In genomic region chr5:146412743-146413430, GRCm38 (mm10) we compare ENCODE assay signal across 9 mouse cellular contexts. TPM values are rescaled to one million over a fixed set of nuclear protein-coding genes. Genes with fewer than 3 reads are reported as not detected.
DNase-seq lines count a peak whose midpoint lies in the region; ATAC-seq and TF ChIP-seq lines count a peak whose summit lies in the region.
"Had no signal": no experiment of that assay in that cellular context is flagged by ENCODE, and none has a peak within 500 bp of the region (broad histone marks: within the 10 kb centered on the region; RNA-seq: fewer than 3 reads in every experiment).

No protein-coding gene starts in this region.

- H3K4me1 ChIP-seq in heart, embryonic 11.5 days (ENCODE audit: control insufficient read depth, insufficient read depth, low read length) = no peaks in the 10 kb centered on the region
- H3K4me1 ChIP-seq in forebrain, embryonic 15.5 days = peaks cover 54% of the 10 kb centered on the region
- H3K4me1 ChIP-seq in midbrain, embryonic 16.5 days (ENCODE audit: control insufficient read depth, insufficient read depth, low read length) = peaks cover 19% of the 10 kb centered on the region
- no peaks in the 10 kb centered on the region for H3K4me1 ChIP-seq in thymus, adult 2 months (replicated peaks; ENCODE audit: control insufficient read depth, insufficient read depth, low read length)

- H3K9me3 ChIP-seq in heart, embryonic 11.5 days (replicated peaks; ENCODE audit: control insufficient read depth, low read length) = no peaks in the 10 kb centered on the region
- H3K9me3 ChIP-seq in forebrain, embryonic 15.5 days = no peaks in the 10 kb centered on the region
- no peaks in the 10 kb centered on the region for H3K9me3 ChIP-seq in midbrain, embryonic 16.5 days (replicated peaks; ENCODE audit: control insufficient read depth, low read length, poor library complexity, severe bottlenecking)
- H3K9me3 ChIP-seq: midbrain, embryonic 12.5 days had no signal

- DNase-seq in heart, adult 11 months = peak; percentile 79
- DNase-seq in layer of hippocampus, adult 8-10 months (ENCODE audit: low spot score in 2 of 2) = peak; percentile 70 to 79
- DNase-seq in thymus, adult 2 months = no peak
- DNase-seq in urinary bladder, adult 2 months (ENCODE audit: low spot score) = no peak

- TF ChIP-seq CTCF in thymus, adult 2 months (IDR thresholded peaks at IDR 0.05; ENCODE audit: borderline replicate concordance, control insufficient read depth, extremely low read depth, insufficient read depth, low read length, poor library complexity) = no peak

- 68% methylated on average over 15 of the region's 15 CpGs for WGBS in heart, embryonic 11.5 days (ENCODE audit: insufficient replicate concordance)
- 43% methylated on average over 15 of the region's 15 CpGs for WGBS in forebrain, embryonic 15.5 days
- 43% methylated on average over 15 of the region's 15 CpGs for WGBS in midbrain, embryonic 16.5 days
- WGBS in thymus, adult 2 months = 76% methylated on average over 15 of the region's 15 CpGs

- H3K36me3 ChIP-seq in heart, embryonic 11.5 days (ENCODE audit: control insufficient read depth, insufficient read depth, low read length) = no peaks in the 10 kb centered on the region
- no peaks in the 10 kb centered on the region for H3K36me3 ChIP-seq in forebrain, embryonic 15.5 days
- H3K36me3 ChIP-seq in midbrain, embryonic 16.5 days (ENCODE audit: control insufficient read depth, insufficient read depth, low read length) = no peaks in the 10 kb centered on the region
- no peaks in the 10 kb centered on the region for H3K36me3 ChIP-seq in thymus, adult 2 months (ENCODE audit: control insufficient read depth, insufficient read depth, low read length)
- H3K36me3 ChIP-seq: midbrain, embryonic 12.5 days had no signal

- H3K4me2 ChIP-seq in heart, embryonic 11.5 days = no peak overlapping the region
- H3K4me2 ChIP-seq in forebrain, embryonic 15.5 days (replicated peaks) = no peak overlapping the region
- no peak overlapping the region; the same call in 1 of the 2 replicates for H3K4me2 ChIP-seq in midbrain, embryonic 16.5 days (ENCODE audit: low read length)
- H3K4me2 ChIP-seq: midbrain, embryonic 12.5 days had no signal

- no peak for ATAC-seq in heart, embryonic 11.5 days (replicated peaks; ENCODE audit: insufficient number of reproducible peaks, low FRiP score, low TSS enrichment)
- ATAC-seq in forebrain, embryonic 15.5 days (replicated peaks) = 0 out of 2 replicates have a peak, but pooled peaks have one; percentile 27
- peak; percentile 36; the same call in 1 of the 2 replicates for ATAC-seq in midbrain, embryonic 16.5 days
- no peak for ATAC-seq in activated CD4-positive, CD25-positive, alpha-beta regulatory T cell, adult 4 months

- no peak for TF ChIP-seq POLR2A in thymus, adult 2 months (IDR thresholded peaks at IDR 0.05; ENCODE audit: control insufficient read depth, extremely low read depth, insufficient read depth, low read length, poor library complexity)

- no peak overlapping the region for H3K9ac ChIP-seq in heart, embryonic 11.5 days (ENCODE audit: low read depth, low read length)
- H3K9ac ChIP-seq in forebrain, embryonic 15.5 days (replicated peaks) = no peak overlapping the region
- H3K9ac ChIP-seq in midbrain, embryonic 16.5 days (ENCODE audit: low read depth, low read length) = no peak overlapping the region
- H3K9ac ChIP-seq: midbrain, embryonic 12.5 days had no signal

- H3K27ac ChIP-seq in heart, embryonic 11.5 days (ENCODE audit: low read depth, low read length) = no peak overlapping the region
- peak overlapping the region; percentile 57 for H3K27ac ChIP-seq in forebrain, embryonic 15.5 days (replicated peaks)
- H3K27ac ChIP-seq in midbrain, embryonic 16.5 days (ENCODE audit: low read length) = 0 out of 2 replicates have a peak overlapping the region, but pooled peaks have one; percentile 18
- no peak overlapping the region for H3K27ac ChIP-seq in thymus, adult 2 months (ENCODE audit: control insufficient read depth, insufficient read depth, low read length)
- H3K27ac ChIP-seq: midbrain, embryonic 12.5 days had no signal

- H3K4me3 ChIP-seq in heart, embryonic 11.5 days (ENCODE audit: low read depth, low read length) = no peak overlapping the region
- H3K4me3 ChIP-seq in forebrain, embryonic 15.5 days = no peak overlapping the region
- H3K4me3 ChIP-seq in midbrain, embryonic 16.5 days (ENCODE audit: low read depth, low read length) = no peak overlapping the region
- H3K4me3 ChIP-seq in thymus, adult 2 months (ENCODE audit: control insufficient read depth, insufficient read depth, low read length) = no peak overlapping the region
- H3K4me3 ChIP-seq: midbrain, embryonic 12.5 days had no signal

- peaks cover 24% of the 10 kb centered on the region for H3K27me3 ChIP-seq in heart, embryonic 11.5 days (ENCODE audit: control insufficient read depth, insufficient read depth, low read length)
- H3K27me3 ChIP-seq in forebrain, embryonic 15.5 days = no peaks in the 10 kb centered on the region
- H3K27me3 ChIP-seq in midbrain, embryonic 16.5 days (ENCODE audit: control insufficient read depth, insufficient read depth, low read depth, low read length) = no peaks in the 10 kb centered on the region
- no peaks in the 10 kb centered on the region for H3K27me3 ChIP-seq in thymus, adult 2 months (ENCODE audit: control insufficient read depth, insufficient read depth, low read length)
- H3K27me3 ChIP-seq: midbrain, embryonic 12.5 days had no signal

RNA-seq across cellular contexts. Expression of gene Wasf3, which starts 28.1 kb away (rescaled TPM):
- 0.42 and 0.52 TPM in 2 replicates for polyA plus RNA-seq in heart, embryonic 11.5 days (2014; fragmentation: Nextera tagmentation; extraction: Ambion mirVana)
- 9.3 and 9.7 TPM in 2 replicates for polyA plus RNA-seq in forebrain, embryonic 15.5 days (2015; fragmentation: Nextera tagmentation; extraction: Ambion mirVana)
- 100 to 1,000 TPM in 1 of 4 experiments, 10 to 100 TPM in 3; 92.2 to 101 (median 96.8) TPM for total RNA-seq in layer of hippocampus, adult 8-10 months (2022)
- polyA plus RNA-seq in midbrain, embryonic 16.5 days (2015; fragmentation: Nextera tagmentation; extraction: Ambion mirVana) = 21.0 and 21.4 TPM in 2 replicates
- 0.73 and 0.97 TPM in 2 replicates for polyA plus RNA-seq in thymus, adult 2 months (2012; rRNA removed)
- 3.0 and 4.8 TPM in 2 replicates for polyA plus RNA-seq in urinary bladder, adult 2 months (2012; rRNA removed)
- not detected for polyA plus RNA-seq in activated CD4-positive, CD25-positive, alpha-beta regulatory T cell, adult 4 months (2017; shearing (Covaris generic))

Comparison
In these comparisons a context has a peak if more than half of its experiments do, and no peak if none do; other contexts are left out.
1. DNase-seq: peak in heart, adult 11 months (single experiment) and layer of hippocampus, adult 8-10 months (2 of 2); none in thymus, adult 2 months (single experiment) and urinary bladder, adult 2 months (single experiment).
2. ATAC-seq: peak in forebrain, embryonic 15.5 days (single experiment) and midbrain, embryonic 16.5 days (single experiment); none in heart, embryonic 11.5 days (single experiment) and activated CD4-positive, CD25-positive, alpha-beta regulatory T cell, adult 4 months (single experiment).
3. H3K27ac ChIP-seq: peak in forebrain, embryonic 15.5 days (single experiment) and midbrain, embryonic 16.5 days (single experiment); none in heart, embryonic 11.5 days (single experiment) and thymus, adult 2 months (single experiment).